Mouse (Mus musculus): ENCODE results near the gene Svs5. TPM values are rescaled to one million over a fixed set of nuclear protein-coding genes. Genes with fewer than 3 reads are reported as not detected.
"Not testable (repeated sequence)": the region's sequence is repeated elsewhere in the genome, so short reads cannot be mapped to it uniquely, and the experiment has no call there.

Svs5 gene
- not detected in 2 replicates for polyA plus RNA-seq (2012)

GRCm38 (mm10) chr2:164332440-164332839 is at the start of gene Svs5:
TSS of gene Svs5 (plus strand) at chr2:164332740.
- H3K4me1 ChIP-seq (ENCODE audit: control insufficient read depth); H3K9me3 ChIP-seq (ENCODE audit: control insufficient read depth, low read length); H3K27me3 ChIP-seq (ENCODE audit: control insufficient read depth); H3K4me3 ChIP-seq (replicated peaks); H3K36me3 ChIP-seq (ENCODE audit: control insufficient read depth): not testable (repeated sequence)

- not testable (repeated sequence) for H3K27me3 ChIP-seq (ENCODE audit: control insufficient read depth); H3K9me3 ChIP-seq (ENCODE audit: control insufficient read depth, low read length); H3K4me3 ChIP-seq (replicated peaks); H3K4me1 ChIP-seq (ENCODE audit: control insufficient read depth); H3K36me3 ChIP-seq (ENCODE audit: control insufficient read depth)
Measured at GRCm38 (mm10) chr2:164288968-164289367, 43.6 kb upstream of the Svs5 start, which contains the start of gene Svs3a. TSS of gene Svs3a (plus strand) at chr2:164289268.

GRCm38 (mm10) chr2:164312599-164312998 is 19.9 kb upstream of the Svs5 start:
- TF ChIP-seq GATA1 (IDR thresholded peaks at IDR 0.05; ENCODE audit: low read length) (no peak), TAL1 (IDR thresholded peaks at IDR 0.05; ENCODE audit: low read length) (no peak)
- Histone ChIP-seq H3K9me3 (ENCODE audit: control insufficient read depth, low read length) (no peaks in the 10 kb centered on the region), H3K4me3 (replicated peaks) (no peak overlapping the region), H3K27me3 (ENCODE audit: control insufficient read depth) (no peaks in the 10 kb centered on the region), H3K36me3 (ENCODE audit: control insufficient read depth) (no peaks in the 10 kb centered on the region), H3K4me1 (ENCODE audit: control insufficient read depth) (no peaks in the 10 kb centered on the region)

- H3K27me3 ChIP-seq (ENCODE audit: control insufficient read depth); H3K4me1 ChIP-seq (ENCODE audit: control insufficient read depth); H3K9me3 ChIP-seq (ENCODE audit: control insufficient read depth, low read length); H3K36me3 ChIP-seq (ENCODE audit: control insufficient read depth); H3K4me3 ChIP-seq (replicated peaks): not testable (repeated sequence)
Measured at GRCm38 (mm10) chr2:164315460-164315859, 17.1 kb upstream of the Svs5 start.

GRCm38 (mm10) chr2:164316451-164316850 is 16.1 kb upstream of the Svs5 start, which contains the start of gene Svs6:
TSS of gene Svs6 (plus strand) at chr2:164316751.
- H3K36me3 ChIP-seq (ENCODE audit: control insufficient read depth); H3K9me3 ChIP-seq (ENCODE audit: control insufficient read depth, low read length); H3K27me3 ChIP-seq (ENCODE audit: control insufficient read depth); H3K4me1 ChIP-seq (ENCODE audit: control insufficient read depth); H3K4me3 ChIP-seq (replicated peaks): not testable (repeated sequence)

- Histone ChIP-seq H3K27me3 (ENCODE audit: control insufficient read depth) (no peaks in the 10 kb centered on the region), H3K4me3 (replicated peaks) (no peak overlapping the region), H3K9me3 (ENCODE audit: control insufficient read depth, low read length) (no peaks in the 10 kb centered on the region), H3K4me1 (ENCODE audit: control insufficient read depth) (no peaks in the 10 kb centered on the region), H3K36me3 (ENCODE audit: control insufficient read depth) (no peaks in the 10 kb centered on the region)
- TF ChIP-seq GATA1 (IDR thresholded peaks at IDR 0.05; ENCODE audit: low read length) (no peak), TAL1 (IDR thresholded peaks at IDR 0.05; ENCODE audit: low read length) (no peak)
Measured at GRCm38 (mm10) chr2:164320983-164321382, 11.6 kb upstream of the Svs5 start.

GRCm38 (mm10) chr2:164343732-164344131 is 11.2 kb downstream of the Svs5 start:
- not testable (repeated sequence) for H3K27me3 ChIP-seq (ENCODE audit: control insufficient read depth); H3K4me1 ChIP-seq (ENCODE audit: control insufficient read depth); H3K4me3 ChIP-seq (replicated peaks); H3K9me3 ChIP-seq (ENCODE audit: control insufficient read depth, low read length); H3K36me3 ChIP-seq (ENCODE audit: control insufficient read depth)

GRCm38 (mm10) chr2:164347697-164348096 is 15.2 kb downstream of the Svs5 start:
- H3K4me1 ChIP-seq (ENCODE audit: control insufficient read depth); H3K36me3 ChIP-seq (ENCODE audit: control insufficient read depth); H3K27me3 ChIP-seq (ENCODE audit: control insufficient read depth); H3K9me3 ChIP-seq (ENCODE audit: control insufficient read depth, low read length); H3K4me3 ChIP-seq (replicated peaks): not testable (repeated sequence)

GRCm38 (mm10) chr2:164348980-164349379 is 16.4 kb downstream of the Svs5 start:
- no peak overlapping the region for H3K4me3 ChIP-seq (replicated peaks)
- H3K36me3 ChIP-seq (ENCODE audit: control insufficient read depth): no peaks in the 10 kb centered on the region
- H3K4me1 ChIP-seq (ENCODE audit: control insufficient read depth): no peaks in the 10 kb centered on the region
- no peaks in the 10 kb centered on the region for H3K9me3 ChIP-seq (ENCODE audit: control insufficient read depth, low read length)
- no peaks in the 10 kb centered on the region for H3K27me3 ChIP-seq (ENCODE audit: control insufficient read depth)
- TF ChIP-seq GATA1 (IDR thresholded peaks at IDR 0.05; ENCODE audit: low read length) (no peak), TAL1 (IDR thresholded peaks at IDR 0.05; ENCODE audit: low read length) (no peak)

- Histone ChIP-seq H3K36me3 (ENCODE audit: control insufficient read depth) (no peaks in the 10 kb centered on the region), H3K4me1 (ENCODE audit: control insufficient read depth) (no peaks in the 10 kb centered on the region), H3K27me3 (ENCODE audit: control insufficient read depth) (no peaks in the 10 kb centered on the region), H3K9me3 (ENCODE audit: control insufficient read depth, low read length) (no peaks in the 10 kb centered on the region), H3K4me3 (replicated peaks) (no peak overlapping the region)
- no peak for TF ChIP-seq TAL1 (IDR thresholded peaks at IDR 0.05; ENCODE audit: low read length)
- TF ChIP-seq GATA1 (IDR thresholded peaks at IDR 0.05; ENCODE audit: low read length): no peak
Measured at GRCm38 (mm10) chr2:164352697-164353096, 20.2 kb downstream of the Svs5 start.

GRCm38 (mm10) chr2:164353356-164353755 is 20.8 kb downstream of the Svs5 start:
- Histone ChIP-seq H3K9me3 (ENCODE audit: control insufficient read depth, low read length) (no peaks in the 10 kb centered on the region), H3K4me1 (ENCODE audit: control insufficient read depth) (no peaks in the 10 kb centered on the region), H3K36me3 (ENCODE audit: control insufficient read depth) (no peaks in the 10 kb centered on the region), H3K27me3 (ENCODE audit: control insufficient read depth) (no peaks in the 10 kb centered on the region), H3K4me3 (replicated peaks) (no peak overlapping the region)
- TF ChIP-seq TAL1 (IDR thresholded peaks at IDR 0.05; ENCODE audit: low read length) (no peak), GATA1 (IDR thresholded peaks at IDR 0.05; ENCODE audit: low read length) (no peak)
